Mouse (Mus musculus): Measurements from ENCODE around the gene Aph1a.

DNA sequence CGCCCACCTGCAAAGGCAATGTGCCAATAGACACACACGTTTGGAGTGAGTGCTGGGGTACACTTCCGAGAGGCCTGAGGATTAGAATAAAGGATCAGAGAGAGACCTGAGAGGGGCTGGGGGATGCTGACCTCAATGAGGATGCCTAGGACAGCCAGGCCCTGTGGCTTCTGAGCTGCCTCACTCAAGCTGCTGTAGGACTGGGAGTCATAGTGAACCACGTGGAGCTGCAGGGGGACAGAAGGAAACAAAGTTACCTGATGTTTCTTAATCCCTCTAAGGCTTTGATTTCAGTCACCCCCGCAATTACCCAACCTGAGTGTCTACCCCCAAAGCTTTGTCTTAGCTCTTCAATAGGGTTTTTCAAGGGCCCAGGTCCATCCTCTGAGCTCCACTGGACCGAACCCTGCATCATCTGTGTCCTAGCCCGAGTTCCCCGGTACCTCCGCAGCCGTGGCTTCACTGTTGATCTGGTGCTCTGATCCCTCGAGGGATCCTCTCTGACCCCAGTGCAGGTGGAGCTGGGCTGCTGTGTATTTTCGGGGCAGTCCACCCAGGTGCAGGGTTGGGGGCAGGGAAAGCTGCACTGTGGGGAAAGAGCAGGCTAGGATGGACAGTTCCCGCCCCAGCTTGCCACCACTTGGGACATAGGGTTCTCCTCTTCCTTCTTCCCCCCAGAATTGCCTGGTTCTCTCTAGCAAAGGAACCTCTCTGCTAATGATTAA is 6.2 kb downstream of the Aph1a start:
- no peak for TF ChIP-seq POLR2A (IDR thresholded peaks at IDR 0.05; ENCODE audit: insufficient read depth, low read length)
- no peak for TF ChIP-seq CTCF (IDR thresholded peaks at IDR 0.05; ENCODE audit: low read depth, low read length)
